Mouse (Mus musculus) C2C12 (cell line): ENCODE results near the gene Prkab2.

ENCODE experiments used
- CEBPB ChIP-seq: IDR thresholded peaks from one replicate; pipeline ENCODE4 v1.6.1; 2011; ENCODE audit warnings: low read depth, mild to moderate bottlenecking, control low read depth, moderate library complexity
- CTCF ChIP-seq: IDR thresholded peaks from one replicate; pipeline ENCODE4 v1.5.1; 2011; ENCODE audit not compliant: control insufficient read depth, insufficient read depth, insufficient read length
- FOSL1 ChIP-seq: IDR thresholded peaks from one replicate; pipeline ENCODE4 v1.8.0; 2011; ENCODE audit warnings: mild to moderate bottlenecking, low read length; ENCODE audit not compliant: poor library complexity, insufficient read depth, severe bottlenecking
- MAX ChIP-seq: IDR thresholded peaks from one replicate; pipeline ENCODE4 v1.6.1; 2011; ENCODE audit warnings: mild to moderate bottlenecking, control low read depth
- MYOD1 ChIP-seq: IDR thresholded peaks from one replicate; pipeline ENCODE4 v1.6.1; 2011; ENCODE audit warnings: low read depth; ENCODE audit not compliant: control insufficient read depth, insufficient read length
- USF1 ChIP-seq: IDR thresholded peaks from one replicate; pipeline ENCODE4 v1.6.1; 2011; ENCODE audit warnings: low read depth, mild to moderate bottlenecking, control low read depth, moderate library complexity

DNA sequence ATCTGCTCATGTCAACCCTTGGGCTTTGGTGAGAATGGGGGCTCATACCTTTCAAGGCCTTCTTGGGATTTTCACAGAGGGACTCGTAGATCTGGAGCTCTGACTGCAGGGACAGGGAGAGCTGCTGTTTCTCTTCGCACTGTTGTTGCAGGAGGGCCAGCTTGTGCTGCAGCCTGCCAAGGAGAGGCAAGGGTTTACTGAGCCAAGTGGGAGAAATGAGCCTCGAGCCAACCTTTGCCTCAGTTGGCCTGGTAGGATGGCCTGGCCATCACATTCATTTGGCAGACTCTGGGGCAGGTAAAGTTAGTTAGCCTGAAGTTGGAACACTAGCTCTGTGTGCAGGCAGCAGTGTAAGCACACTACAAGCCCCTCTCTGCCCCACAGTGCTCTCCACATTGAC lies 41.1 kb downstream of the Prkab2 start:
- TF ChIP-seq CTCF (no peak), MAX (no peak), MYOD1 (no peak), USF1 (no peak), CEBPB (no peak), FOSL1 (no peak)
